Mouse (Mus musculus): ENCODE measurements around the gene Gm3500.
"Not testable (repeated sequence)": the region's sequence is repeated elsewhere in the genome, so short reads cannot be mapped to it uniquely, and the experiment has no call there.

Gm3500 gene

GRCm38 (mm10) chr14:5388949-5389348 is at the start of gene Gm3500:
TSS of gene Gm3500 (minus strand) at chr14:5389049.
- DNase-seq (ENCODE audit: low read depth, low spot score): not testable (repeated sequence)

DNA sequence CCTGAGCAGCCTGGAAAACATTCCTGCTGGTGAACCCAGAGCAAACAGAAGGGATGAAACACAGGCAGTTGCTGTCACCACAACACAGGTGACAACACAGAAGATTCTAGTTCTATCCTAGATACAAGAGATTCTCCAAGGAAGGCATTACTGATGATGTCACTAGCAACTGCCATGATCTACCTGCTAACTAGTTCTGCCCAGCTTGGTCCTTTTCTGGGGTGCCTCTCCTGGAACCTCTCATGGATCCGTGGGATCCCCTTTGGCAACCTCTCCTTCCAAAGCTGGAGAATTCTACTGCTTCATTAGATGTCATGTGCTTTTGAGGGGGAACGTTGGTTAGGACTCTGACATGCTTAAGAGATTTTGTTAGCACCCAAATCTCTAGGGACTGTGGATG is 54.0 kb downstream of the Gm3500 start, which contains the start of gene Gm3542:
Gm3542 (minus strand) TSS at position 101 of the 400 bp plus-strand sequence.
- DNase-seq (ENCODE audit: low read depth, low spot score): not testable (repeated sequence)
